Comparison of ENCODE assay signal across 20 mouse cellular contexts in genomic region chr15:83071752-83072151, GRCm38 (mm10). TPM values are rescaled to one million over a fixed set of nuclear protein-coding genes. Genes with fewer than 3 reads are reported as not detected.
DNase-seq lines count a peak whose midpoint lies in the region; ATAC-seq and TF ChIP-seq lines count a peak whose summit lies in the region.
"Had no signal": no experiment of that assay in that cellular context is flagged by ENCODE, and none has a peak within 500 bp of the region (broad histone marks: within the 10 kb centered on the region; RNA-seq: fewer than 3 reads in every experiment).

No protein-coding gene starts in this region.

- DNase-seq in hindbrain, postnatal 0 days (ENCODE audit: low spot score), result no peak
- DNase-seq in midbrain, embryonic 11.5 days (ENCODE audit: low spot score, missing footprints), result peak; percentile 66
- no peak for DNase-seq in ES-E14 (ENCODE audit: low read depth, low spot score)
- DNase-seq in testis, postnatal 10 days (ENCODE audit: low spot score), result peak; percentile 37
- no peak for DNase-seq in T-cell, adult 2 months (ENCODE audit: low spot score)
- DNase-seq: adrenal gland, adult 8-10 months; cerebellum, adult 2 months; kidney, adult 11 months; kidney, postnatal 25 days; left cerebral cortex, postnatal 4 days; right cerebral cortex, postnatal 4 days; thymus, postnatal 25 days had no signal

- ATAC-seq in hindbrain, postnatal 0 days, result no peak
- ATAC-seq in hindbrain, embryonic 13.5 days (ENCODE audit: low FRiP score), result no peak
- ATAC-seq in midbrain, embryonic 11.5 days (ENCODE audit: low FRiP score), result no peak
- no peak for ATAC-seq in midbrain, embryonic 16.5 days
- ATAC-seq: midbrain, embryonic 15.5 days had no signal

- H3K9ac ChIP-seq in hindbrain, postnatal 0 days (replicated peaks; ENCODE audit: low read length), result no peak overlapping the region
- no peak overlapping the region for H3K9ac ChIP-seq in hindbrain, embryonic 13.5 days
- no peak overlapping the region for H3K9ac ChIP-seq in midbrain, embryonic 11.5 days (ENCODE audit: low read length)
- H3K9ac ChIP-seq in midbrain, embryonic 16.5 days (ENCODE audit: low read depth, low read length), result no peak overlapping the region
- H3K9ac ChIP-seq in ES-E14 (ENCODE audit: insufficient read depth, low read depth, low read length, poor library complexity, severe bottlenecking), result no peak overlapping the region
- H3K9ac ChIP-seq: hindbrain, embryonic 12.5 days; liver, embryonic 15.5 days; midbrain, embryonic 15.5 days; neural tube, embryonic 12.5 days had no signal

- H3K27ac ChIP-seq in hindbrain, postnatal 0 days, result no peak overlapping the region
- no peak overlapping the region for H3K27ac ChIP-seq in hindbrain, embryonic 13.5 days
- no peak overlapping the region for H3K27ac ChIP-seq in midbrain, embryonic 11.5 days (ENCODE audit: low read depth, low read length)
- H3K27ac ChIP-seq in midbrain, embryonic 16.5 days (ENCODE audit: low read length), result no peak overlapping the region
- H3K27ac ChIP-seq in ES-E14 (ENCODE audit: insufficient read depth, low read depth, low read length, poor library complexity, severe bottlenecking), result no peak overlapping the region
- H3K27ac ChIP-seq: forebrain, embryonic 10.5 days; hindbrain, embryonic 12.5 days; liver, embryonic 15.5 days; macrophage; midbrain, embryonic 15.5 days; neural tube, embryonic 12.5 days had no signal

- no peaks in the 10 kb centered on the region for H3K9me3 ChIP-seq in hindbrain, postnatal 0 days (ENCODE audit: low read length)
- no peaks in the 10 kb centered on the region for H3K9me3 ChIP-seq in hindbrain, embryonic 13.5 days
- no peaks in the 10 kb centered on the region for H3K9me3 ChIP-seq in midbrain, embryonic 11.5 days (ENCODE audit: control insufficient read depth, low read length)
- H3K9me3 ChIP-seq in midbrain, embryonic 16.5 days (replicated peaks; ENCODE audit: control insufficient read depth, low read length, poor library complexity, severe bottlenecking), result no peaks in the 10 kb centered on the region
- H3K9me3 ChIP-seq in ES-E14 (ENCODE audit: control insufficient read depth, insufficient read depth, low read depth, low read length), result no peaks in the 10 kb centered on the region
- H3K9me3 ChIP-seq: forebrain, embryonic 10.5 days; hindbrain, embryonic 12.5 days; liver, embryonic 15.5 days; midbrain, embryonic 15.5 days; neural tube, embryonic 12.5 days had no signal

- no peak overlapping the region for H3K4me2 ChIP-seq in hindbrain, postnatal 0 days (ENCODE audit: low read depth, low read length)
- H3K4me2 ChIP-seq in hindbrain, embryonic 13.5 days, result no peak overlapping the region
- no peak overlapping the region for H3K4me2 ChIP-seq in midbrain, embryonic 11.5 days
- no peak overlapping the region for H3K4me2 ChIP-seq in midbrain, embryonic 16.5 days (ENCODE audit: low read length)
- H3K4me2 ChIP-seq: hindbrain, embryonic 12.5 days; liver, embryonic 15.5 days; midbrain, embryonic 15.5 days; neural tube, embryonic 12.5 days had no signal

- no peaks in the 10 kb centered on the region for H3K36me3 ChIP-seq in hindbrain, postnatal 0 days (ENCODE audit: insufficient read depth, low read length)
- no peaks in the 10 kb centered on the region for H3K36me3 ChIP-seq in hindbrain, embryonic 13.5 days
- no peaks in the 10 kb centered on the region for H3K36me3 ChIP-seq in midbrain, embryonic 11.5 days (ENCODE audit: control insufficient read depth, insufficient read depth, low read length)
- H3K36me3 ChIP-seq in midbrain, embryonic 16.5 days (ENCODE audit: control insufficient read depth, insufficient read depth, low read length), result no peaks in the 10 kb centered on the region
- H3K36me3 ChIP-seq in ES-E14 (ENCODE audit: control insufficient read depth, insufficient read depth, low read length, poor library complexity, severe bottlenecking), result no peaks in the 10 kb centered on the region
- H3K36me3 ChIP-seq: forebrain, embryonic 10.5 days; hindbrain, embryonic 12.5 days; liver, embryonic 15.5 days; midbrain, embryonic 15.5 days; neural tube, embryonic 12.5 days had no signal

- H3K4me1 ChIP-seq in hindbrain, postnatal 0 days (ENCODE audit: insufficient read depth, low read length), result no peaks in the 10 kb centered on the region; the same call in 1 of the 2 replicates
- H3K4me1 ChIP-seq in hindbrain, embryonic 13.5 days (replicated peaks), result peaks cover 3% of the 10 kb centered on the region; the same call in 1 of the 2 replicates
- no peaks in the 10 kb centered on the region; the same call in 1 of the 2 replicates for H3K4me1 ChIP-seq in midbrain, embryonic 11.5 days (ENCODE audit: control insufficient read depth, insufficient read depth, low read length)
- H3K4me1 ChIP-seq in midbrain, embryonic 16.5 days (ENCODE audit: control insufficient read depth, insufficient read depth, low read length), result no peaks in the 10 kb centered on the region
- H3K4me1 ChIP-seq in ES-E14 (ENCODE audit: control insufficient read depth in 2 of 2, insufficient read depth in 2 of 2, low read length in 2 of 2, poor library complexity in 1 of 2), result no peaks in the 10 kb centered on the region
- H3K4me1 ChIP-seq: hindbrain, embryonic 12.5 days; liver, embryonic 15.5 days; neural tube, embryonic 12.5 days had no signal

- in situ Hi-C loops in ES-E14 (cut with MboI; ENCODE audit: low sequenced_read_pairs in 2 of 2, unreplicated experiment in 2 of 2), result loop anchor here in 1 of 2 experiments (25.0 kb wide), 1 partner anchor 784 kb away; the partner anchor contains the start of gene Wbp2nl

- 86% methylated on average over 5 of the region's 5 CpGs for WGBS in hindbrain, postnatal 0 days
- WGBS in hindbrain, embryonic 13.5 days, result 83% methylated on average over 5 of the region's 5 CpGs
- 86% methylated on average over 5 of the region's 5 CpGs for WGBS in midbrain, embryonic 11.5 days
- 87% methylated on average over 5 of the region's 5 CpGs for WGBS in midbrain, embryonic 16.5 days

- TF ChIP-seq CTCF in hindbrain, postnatal 0 days (IDR thresholded peaks at IDR 0.05; ENCODE audit: low read depth), result peak; percentile 59

- H3K4me3 ChIP-seq in hindbrain, postnatal 0 days (ENCODE audit: low read length), result no peak overlapping the region
- H3K4me3 ChIP-seq in hindbrain, embryonic 13.5 days, result no peak overlapping the region
- H3K4me3 ChIP-seq in midbrain, embryonic 11.5 days (ENCODE audit: low read depth, low read length), result no peak overlapping the region
- H3K4me3 ChIP-seq in midbrain, embryonic 16.5 days (ENCODE audit: low read depth, low read length), result no peak overlapping the region
- no peak overlapping the region for H3K4me3 ChIP-seq in ES-E14 (ENCODE audit: insufficient read depth in 1 of 2, low read depth in 1 of 2, low read length in 2 of 2, poor library complexity in 1 of 2, severe bottlenecking in 1 of 2)
- H3K4me3 ChIP-seq: forebrain, embryonic 10.5 days; hindbrain, embryonic 12.5 days; liver, embryonic 15.5 days; midbrain, embryonic 15.5 days; neural tube, embryonic 12.5 days had no signal

- H3K27me3 ChIP-seq in hindbrain, postnatal 0 days (ENCODE audit: insufficient read depth, low read length), result no peaks in the 10 kb centered on the region
- H3K27me3 ChIP-seq in hindbrain, embryonic 13.5 days, result peaks cover 11% of the 10 kb centered on the region; the same call in 1 of the 2 replicates
- H3K27me3 ChIP-seq in midbrain, embryonic 11.5 days (ENCODE audit: control insufficient read depth, insufficient read depth, low read length), result no peaks in the 10 kb centered on the region
- H3K27me3 ChIP-seq in midbrain, embryonic 16.5 days (ENCODE audit: control insufficient read depth, insufficient read depth, low read depth, low read length), result no peaks in the 10 kb centered on the region
- H3K27me3 ChIP-seq: hindbrain, embryonic 12.5 days; midbrain, embryonic 15.5 days; neural tube, embryonic 12.5 days had no signal

TF ChIP-seq in ES-E14, 5 proteins besides CTCF, POLR2A, EP300 and RAD21:
- TF ChIP-seq ZC3H11A (IDR thresholded peaks at IDR 0.05; ENCODE audit: borderline replicate concordance, low read depth, low read length), result peak; percentile 55
- TF ChIP-seq CHD2 (IDR thresholded peaks at IDR 0.05; ENCODE audit: low read depth, low read length), result no peak
- no peak for TF ChIP-seq ZNF384 (IDR thresholded peaks at IDR 0.05; ENCODE audit: low read depth, low read length)
- TF ChIP-seq MAFK (IDR thresholded peaks at IDR 0.05; ENCODE audit: insufficient read depth, low read depth, low read length), result no peak
- no peak for TF ChIP-seq HCFC1 (IDR thresholded peaks at IDR 0.05; ENCODE audit: borderline replicate concordance, insufficient read depth, low read length)

RNA-seq across cellular contexts. Expression of gene Serhl, which starts 17.6 kb away (rescaled TPM):
- total RNA-seq in hindbrain, postnatal 0 days (2014; rRNA removed), result 12.6 and 12.9 TPM in 2 replicates
- 37.4 and 38.5 TPM in 2 replicates for polyA plus RNA-seq in hindbrain, postnatal 0 days (2015; fragmentation: Nextera tagmentation; extraction: Ambion mirVana)
- polyA plus RNA-seq in hindbrain, embryonic 13.5 days (2015; fragmentation: Nextera tagmentation; extraction: Ambion mirVana), result 30.8 and 32.4 TPM in 2 replicates
- 46.9 and 47.0 TPM in 2 replicates for polyA plus RNA-seq in midbrain, embryonic 11.5 days (2014; fragmentation: Nextera tagmentation; extraction: Ambion mirVana)
- polyA plus RNA-seq in midbrain, embryonic 16.5 days (2015; fragmentation: Nextera tagmentation; extraction: Ambion mirVana), result 29.6 and 29.7 TPM in 2 replicates
- total RNA-seq in ES-E14 (2012; rRNA removed), result 16.3 and 16.4 TPM in 2 replicates

RNA-seq across cellular contexts. Expression of gene Nfam1, which starts 38.6 kb away (rescaled TPM):
- total RNA-seq in hindbrain, postnatal 0 days (2014; rRNA removed), result 1.7 and 3.3 TPM in 2 replicates
- 1.7 and 1.8 TPM in 2 replicates for polyA plus RNA-seq in hindbrain, postnatal 0 days (2015; fragmentation: Nextera tagmentation; extraction: Ambion mirVana)
- polyA plus RNA-seq in hindbrain, embryonic 13.5 days (2015; fragmentation: Nextera tagmentation; extraction: Ambion mirVana), result 2.0 and 2.2 TPM in 2 replicates
- 3.9 and 4.0 TPM in 2 replicates for polyA plus RNA-seq in midbrain, embryonic 11.5 days (2014; fragmentation: Nextera tagmentation; extraction: Ambion mirVana)
- polyA plus RNA-seq in midbrain, embryonic 16.5 days (2015; fragmentation: Nextera tagmentation; extraction: Ambion mirVana), result 2.6 and 3.0 TPM in 2 replicates
- total RNA-seq in ES-E14 (2012; rRNA removed), result 1.7 and 2.1 TPM in 2 replicates

RNA-seq across cellular contexts. Expression of gene Rrp7a, which starts 50.8 kb away (rescaled TPM):
- total RNA-seq in hindbrain, postnatal 0 days (2014; rRNA removed), result 157 and 207 TPM in 2 replicates
- polyA plus RNA-seq in hindbrain, postnatal 0 days (2015; fragmentation: Nextera tagmentation; extraction: Ambion mirVana), result 69.4 and 74.4 TPM in 2 replicates
- 72.7 and 74.8 TPM in 2 replicates for polyA plus RNA-seq in hindbrain, embryonic 13.5 days (2015; fragmentation: Nextera tagmentation; extraction: Ambion mirVana)
- 70.5 and 79.6 TPM in 2 replicates for polyA plus RNA-seq in midbrain, embryonic 11.5 days (2014; fragmentation: Nextera tagmentation; extraction: Ambion mirVana)
- polyA plus RNA-seq in midbrain, embryonic 16.5 days (2015; fragmentation: Nextera tagmentation; extraction: Ambion mirVana), result 90.6 and 93.0 TPM in 2 replicates
- total RNA-seq in ES-E14 (2012; rRNA removed), result 103 and 114 TPM in 2 replicates

Comparison
In these comparisons a context has a peak if more than half of its experiments do, and no peak if none do; other contexts are left out.
1. DNase-seq: peak in midbrain, embryonic 11.5 days (single experiment) and testis, postnatal 10 days (single experiment); none in hindbrain, postnatal 0 days (single experiment), ES-E14 (single experiment) and T-cell, adult 2 months (single experiment).